Mouse (Mus musculus) E14TG2a.4 (cell line): ENCODE measurements around the gene Tmc6.

Experiments
- CTCF ChIP-seq: conservative IDR thresholded peaks from 2 replicates; pipeline ENCODE4 v1.5.1; 2014; ENCODE audit warnings: low read length
- NANOG ChIP-seq: IDR thresholded peaks from 2 replicates; pipeline ENCODE4 v1.6.1; 2014; ENCODE audit warnings: borderline replicate concordance, low read length, mixed read lengths

DNA sequence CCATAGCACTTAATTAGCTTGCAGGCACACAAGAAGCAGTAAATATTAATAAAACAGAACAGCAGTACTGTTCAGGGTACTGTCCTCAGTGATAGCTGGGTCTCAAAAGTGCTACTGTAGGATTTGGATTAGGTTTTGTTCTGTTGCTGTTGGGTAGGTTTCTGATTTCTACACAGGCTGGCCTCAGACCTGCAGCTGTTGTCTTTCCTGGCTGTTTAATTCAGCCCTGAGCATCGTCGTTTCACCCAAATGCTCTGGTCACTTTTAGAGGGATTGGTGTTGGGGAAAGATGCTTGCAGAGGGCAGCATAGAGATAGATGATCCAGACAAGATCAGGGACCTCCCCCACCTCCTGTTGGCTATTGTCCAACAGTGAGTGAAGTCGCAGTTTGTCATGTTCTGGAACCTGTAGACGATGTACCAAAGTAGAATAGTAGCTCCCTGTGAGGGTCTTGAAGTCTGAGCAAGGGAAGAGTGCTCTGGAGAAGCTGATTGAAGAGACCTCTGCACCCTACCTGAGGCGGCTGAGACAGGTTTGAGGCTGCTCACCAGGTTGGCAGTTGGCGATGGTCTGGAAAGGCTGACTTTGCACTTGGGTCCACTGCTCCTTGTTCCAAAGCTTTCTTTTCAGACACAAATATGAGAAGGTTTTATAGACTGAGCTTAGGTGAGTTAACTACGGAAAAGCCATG is 52.1 kb downstream of the Tmc6 start:
- TF ChIP-seq CTCF (no peak), NANOG (no peak)
